ENCODE assay signal across 11 mouse cellular contexts in genomic region chr3:107596559-107596958, GRCm38 (mm10). TPM values are rescaled to one million over a fixed set of nuclear protein-coding genes. Genes with fewer than 3 reads are reported as not detected.
DNase-seq lines count a peak whose midpoint lies in the region; ATAC-seq and TF ChIP-seq lines count a peak whose summit lies in the region.
"Had no signal": no experiment of that assay in that cellular context is flagged by ENCODE, and none has a peak within 500 bp of the region (broad histone marks: within the 10 kb centered on the region; RNA-seq: fewer than 3 reads in every experiment).

No protein-coding gene starts in this region.

- no peaks in the 10 kb centered on the region for H3K36me3 ChIP-seq in hindbrain, embryonic 10.5 days
- no peaks in the 10 kb centered on the region for H3K36me3 ChIP-seq in hindbrain, postnatal 0 days (ENCODE audit: insufficient read depth, low read length)
- H3K36me3 ChIP-seq in heart, embryonic 14.5 days (ENCODE audit: control insufficient read depth, insufficient read depth, low read length): no peaks in the 10 kb centered on the region
- no peaks in the 10 kb centered on the region for H3K36me3 ChIP-seq in limb, embryonic 15.5 days
- H3K36me3 ChIP-seq: G1E; lung, embryonic 15.5 days had no signal

- peak overlapping the region; percentile 56 for H3K4me3 ChIP-seq in hindbrain, embryonic 10.5 days
- H3K4me3 ChIP-seq in hindbrain, postnatal 0 days (ENCODE audit: low read length): no peak overlapping the region
- no peak overlapping the region for H3K4me3 ChIP-seq in heart, embryonic 14.5 days (ENCODE audit: control insufficient read depth in 1 of 2, insufficient read depth in 1 of 2, low read depth in 1 of 2, low read length in 2 of 2)
- H3K4me3 ChIP-seq in limb, embryonic 15.5 days: peak overlapping the region; percentile 52
- H3K4me3 ChIP-seq: lung, embryonic 15.5 days had no signal

- WGBS in hindbrain, embryonic 10.5 days: 1% methylated on average over 26 of the region's 26 CpGs
- under 1% methylated on average over 26 of the region's 26 CpGs for WGBS in hindbrain, postnatal 0 days
- 2% methylated on average over 26 of the region's 26 CpGs for WGBS in heart, embryonic 14.5 days
- 1% methylated on average over 26 of the region's 26 CpGs for WGBS in limb, embryonic 15.5 days

- peak; percentile 78 for DNase-seq in hindbrain, embryonic 10.5 days (ENCODE audit: low spot score)
- DNase-seq in hindbrain, postnatal 0 days (ENCODE audit: low spot score): no peak
- DNase-seq in embryo, embryonic 10.5 days (ENCODE audit: low spot score): peak; percentile 69
- no peak for DNase-seq in left cerebral cortex, adult 8-10 months (ENCODE audit: low spot score in 2 of 2)
- no peak for DNase-seq in layer of hippocampus, postnatal 14 days (ENCODE audit: low spot score in 2 of 2)

- no peak overlapping the region for H3K9ac ChIP-seq in hindbrain, postnatal 0 days (replicated peaks; ENCODE audit: low read length)
- H3K9ac ChIP-seq in heart, embryonic 14.5 days (ENCODE audit: low read length): no peak overlapping the region
- H3K9ac ChIP-seq in limb, embryonic 15.5 days: 0 out of 2 replicates have a peak overlapping the region, but pooled peaks have one; percentile 23
- H3K9ac ChIP-seq: lung, embryonic 15.5 days had no signal

- no peak overlapping the region; the same call in 1 of the 2 replicates for H3K27ac ChIP-seq in hindbrain, embryonic 10.5 days
- H3K27ac ChIP-seq in hindbrain, postnatal 0 days: no peak overlapping the region
- H3K27ac ChIP-seq in heart, embryonic 14.5 days (replicated peaks in 1 of 2; ENCODE audit: control insufficient read depth in 1 of 2, insufficient read depth in 1 of 2, low read depth in 2 of 2, low read length in 2 of 2): no peak overlapping the region
- no peak overlapping the region for H3K27ac ChIP-seq in limb, embryonic 15.5 days
- H3K27ac ChIP-seq: lung, embryonic 15.5 days had no signal

- H3K4me1 ChIP-seq in hindbrain, embryonic 10.5 days (replicated peaks): peaks cover 35% of the 10 kb centered on the region
- no peaks in the 10 kb centered on the region for H3K4me1 ChIP-seq in hindbrain, postnatal 0 days (ENCODE audit: insufficient read depth, low read length)
- peaks cover 4 to 19% of the 10 kb centered on the region in 2 experiments; a peak in 3 of 4 replicates for H3K4me1 ChIP-seq in heart, embryonic 14.5 days (ENCODE audit: control insufficient read depth in 2 of 2, insufficient read depth in 2 of 2, low read length in 2 of 2)
- peaks cover 42% of the 10 kb centered on the region for H3K4me1 ChIP-seq in limb, embryonic 15.5 days

- H3K4me2 ChIP-seq in hindbrain, postnatal 0 days (ENCODE audit: low read depth, low read length): no peak overlapping the region
- 0 out of 2 replicates have a peak overlapping the region, but pooled peaks have one; percentile 20 for H3K4me2 ChIP-seq in heart, embryonic 14.5 days (ENCODE audit: low read length)
- H3K4me2 ChIP-seq in limb, embryonic 15.5 days: peak overlapping the region; percentile 88
- H3K4me2 ChIP-seq: lung, embryonic 15.5 days had no signal

- peaks cover 100% of the 10 kb centered on the region for H3K27me3 ChIP-seq in hindbrain, embryonic 10.5 days (ENCODE audit: insufficient read depth, poor library complexity, severe bottlenecking)
- peaks cover 71% of the 10 kb centered on the region for H3K27me3 ChIP-seq in hindbrain, postnatal 0 days (ENCODE audit: insufficient read depth, low read length)
- H3K27me3 ChIP-seq in heart, embryonic 14.5 days (ENCODE audit: control insufficient read depth, insufficient read depth, low read length): peaks cover 96% of the 10 kb centered on the region
- H3K27me3 ChIP-seq in limb, embryonic 15.5 days: peaks cover 83% of the 10 kb centered on the region

- no peaks in the 10 kb centered on the region for H3K9me3 ChIP-seq in hindbrain, embryonic 10.5 days
- no peaks in the 10 kb centered on the region for H3K9me3 ChIP-seq in hindbrain, postnatal 0 days (ENCODE audit: low read length)
- no peaks in the 10 kb centered on the region for H3K9me3 ChIP-seq in heart, embryonic 14.5 days (ENCODE audit: control insufficient read depth, low read length)
- no peaks in the 10 kb centered on the region for H3K9me3 ChIP-seq in limb, embryonic 15.5 days
- H3K9me3 ChIP-seq: lung, embryonic 15.5 days had no signal

- no peak for TF ChIP-seq CTCF in hindbrain, postnatal 0 days (IDR thresholded peaks at IDR 0.05; ENCODE audit: low read depth)

- ATAC-seq in hindbrain, postnatal 0 days: no peak
- ATAC-seq in heart, embryonic 14.5 days (ENCODE audit: insufficient number of reproducible peaks, insufficient read depth, low FRiP score, low read depth): no peak
- no peak for ATAC-seq in limb, embryonic 15.5 days (ENCODE audit: insufficient number of reproducible peaks, low FRiP score, low TSS enrichment, low read depth)
- ATAC-seq in activated CD4-positive, CD25-positive, alpha-beta regulatory T cell, adult 4 months: no peak

RNA-seq across cellular contexts. Expression of gene Alx3, which starts 1.7 kb away (rescaled TPM):
- polyA plus RNA-seq in hindbrain, embryonic 10.5 days (2016; fragmentation: Nextera tagmentation; extraction: Ambion mirVana): 2.7 and 7.1 TPM in 2 replicates
- 0.16 TPM in 1 of 2 replicates, not detected in the other for total RNA-seq in hindbrain, postnatal 0 days (2014; rRNA removed)
- polyA plus RNA-seq in hindbrain, postnatal 0 days (2015; fragmentation: Nextera tagmentation; extraction: Ambion mirVana): 0.45 TPM in 2 replicates
- polyA plus RNA-seq in heart, embryonic 14.5 days (2014; fragmentation: Nextera tagmentation; extraction: Ambion mirVana): 0.11 TPM in 1 of 2 replicates, not detected in the other
- 10.4 and 10.5 TPM in 2 replicates for polyA plus RNA-seq in limb, embryonic 15.5 days (2015; fragmentation: Nextera tagmentation; extraction: Ambion mirVana)
- total RNA-seq in left cerebral cortex, adult 8-10 months (2022): 1 to 10 TPM in 2 of 4 experiments, under 1 TPM in 2; 0.53 to 2.4 (median 0.82) TPM
- not detected for polyA plus RNA-seq in activated CD4-positive, CD25-positive, alpha-beta regulatory T cell, adult 4 months (2017; shearing (Covaris generic))
- under 1 TPM; 0.69 to 0.85 TPM for total RNA-seq in layer of hippocampus, postnatal 14 days (2021)
- polyA plus RNA-seq: G1E had no signal

RNA-seq across cellular contexts. Expression of gene Gm10961, which starts 34.6 kb away (rescaled TPM):
- polyA plus RNA-seq in hindbrain, embryonic 10.5 days (2016; fragmentation: Nextera tagmentation; extraction: Ambion mirVana): not detected in 2 replicates
- total RNA-seq in hindbrain, postnatal 0 days (2014; rRNA removed): not detected in 2 replicates
- polyA plus RNA-seq in hindbrain, postnatal 0 days (2015; fragmentation: Nextera tagmentation; extraction: Ambion mirVana): not detected in 2 replicates
- polyA plus RNA-seq in heart, embryonic 14.5 days (2014; fragmentation: Nextera tagmentation; extraction: Ambion mirVana): not detected in 2 replicates
- not detected in 2 replicates for polyA plus RNA-seq in limb, embryonic 15.5 days (2015; fragmentation: Nextera tagmentation; extraction: Ambion mirVana)
- not detected for total RNA-seq in left cerebral cortex, adult 8-10 months (2022)
- not detected for polyA plus RNA-seq in activated CD4-positive, CD25-positive, alpha-beta regulatory T cell, adult 4 months (2017; shearing (Covaris generic))
- total RNA-seq in layer of hippocampus, postnatal 14 days (2021): not detected
- total RNA-seq: G1E had no signal
- polyA plus RNA-seq: G1E; lung, embryonic 15.5 days; testis, adult 2 months had no signal

RNA-seq across cellular contexts. Expression of gene Strip1, which starts 34.9 kb away (rescaled TPM):
- polyA plus RNA-seq in hindbrain, embryonic 10.5 days (2016; fragmentation: Nextera tagmentation; extraction: Ambion mirVana): 68.2 and 89.6 TPM in 2 replicates
- 133 and 135 TPM in 2 replicates for total RNA-seq in hindbrain, postnatal 0 days (2014; rRNA removed)
- polyA plus RNA-seq in hindbrain, postnatal 0 days (2015; fragmentation: Nextera tagmentation; extraction: Ambion mirVana): 98.2 and 98.7 TPM in 2 replicates
- polyA plus RNA-seq in heart, embryonic 14.5 days (2014; fragmentation: Nextera tagmentation; extraction: Ambion mirVana): 40.3 TPM in 2 replicates
- 47.5 and 55.8 TPM in 2 replicates for polyA plus RNA-seq in limb, embryonic 15.5 days (2015; fragmentation: Nextera tagmentation; extraction: Ambion mirVana)
- 10 to 100 TPM; 52.3 to 62.6 (median 55.1) TPM for total RNA-seq in left cerebral cortex, adult 8-10 months (2022)
- 10 to 100 TPM; 14.6 to 17.9 TPM for polyA plus RNA-seq in activated CD4-positive, CD25-positive, alpha-beta regulatory T cell, adult 4 months (2017; shearing (Covaris generic))
- 10 to 100 TPM; 76.7 to 77.6 TPM for total RNA-seq in layer of hippocampus, postnatal 14 days (2021)

RNA-seq across cellular contexts. Expression of gene Ubl4b, which starts 41.7 kb away (rescaled TPM):
- polyA plus RNA-seq in hindbrain, embryonic 10.5 days (2016; fragmentation: Nextera tagmentation; extraction: Ambion mirVana): not detected in 2 replicates
- not detected in 2 replicates for total RNA-seq in hindbrain, postnatal 0 days (2014; rRNA removed)
- not detected in 2 replicates for polyA plus RNA-seq in hindbrain, postnatal 0 days (2015; fragmentation: Nextera tagmentation; extraction: Ambion mirVana)
- not detected in 2 replicates for polyA plus RNA-seq in heart, embryonic 14.5 days (2014; fragmentation: Nextera tagmentation; extraction: Ambion mirVana)
- 0.16 TPM in 1 of 2 replicates, not detected in the other for polyA plus RNA-seq in limb, embryonic 15.5 days (2015; fragmentation: Nextera tagmentation; extraction: Ambion mirVana)
- under 1 TPM in 1 of 4 experiments, not detected in 3; 0.70 TPM for total RNA-seq in left cerebral cortex, adult 8-10 months (2022)
- polyA plus RNA-seq in activated CD4-positive, CD25-positive, alpha-beta regulatory T cell, adult 4 months (2017; shearing (Covaris generic)): not detected
- total RNA-seq in layer of hippocampus, postnatal 14 days (2021): not detected
- polyA plus RNA-seq: G1E; lung, embryonic 15.5 days had no signal

Comparison
In these comparisons a context has a peak if more than half of its experiments do, and no peak if none do; other contexts are left out.
1. DNase-seq: peak in hindbrain, embryonic 10.5 days (single experiment) and embryo, embryonic 10.5 days (single experiment); none in hindbrain, postnatal 0 days (single experiment), left cerebral cortex, adult 8-10 months (0 of 2) and layer of hippocampus, postnatal 14 days (0 of 2).
2. H3K4me3 ChIP-seq: peak in hindbrain, embryonic 10.5 days (single experiment) and limb, embryonic 15.5 days (single experiment); none in hindbrain, postnatal 0 days (single experiment) and heart, embryonic 14.5 days (0 of 2).